Mouse (Mus musculus) small intestine, adult 2 months (tissue): ENCODE measurements around the gene Plekhm3.

Experiments
- CTCF ChIP-seq: fragments of 200-500 bp; IDR thresholded peaks from 2 replicates; pipeline ENCODE4 v1.5.1; 2012; ENCODE audit warnings: low read depth, mild to moderate bottlenecking, control low read depth, inconsistent platforms, low read length, moderate library complexity, mixed read lengths; ENCODE audit not compliant: insufficient replicate concordance, insufficient read length; ENCODE audit errors: extremely low read depth
- POLR2A ChIP-seq: fragments of 200-500 bp; IDR thresholded peaks from 2 replicates; pipeline ENCODE4 v1.6.1; 2012; ENCODE audit warnings: low read depth, mild to moderate bottlenecking, control low read depth, inconsistent platforms, low read length, moderate library complexity

GRCm38 (mm10) chr1:64848081-64848480, 108.5 kb downstream of the Plekhm3 start:
- TF ChIP-seq CTCF = no peak
- TF ChIP-seq POLR2A = no peak
